Mouse (Mus musculus): ENCODE measurements around the gene Gm20671. TPM values are rescaled to one million over a fixed set of nuclear protein-coding genes. Genes with fewer than 3 reads are reported as not detected.
"Not testable (repeated sequence)": the region's sequence is repeated elsewhere in the genome, so short reads cannot be mapped to it uniquely, and the experiment has no call there.

Gm20671 gene
- polyA plus RNA-seq, 1 experiment from 2014 or later = not detected

GRCm38 (mm10) chr5:32745705-32746655 lies 80.9 kb downstream of the Gm20671 start:
- H3K27me3 ChIP-seq = no peaks in the 10 kb centered on the region
- no peaks in the 10 kb centered on the region for H3K9me3 ChIP-seq
- no peaks in the 10 kb centered on the region for H3K36me3 ChIP-seq
- peak overlapping the region; percentile 23 for H3K4me3 ChIP-seq
- peak overlapping the region; percentile 29 for H3K4me2 ChIP-seq
- H3K9ac ChIP-seq = no peak overlapping the region
- WGBS = 10% methylated on average over 6 of the region's 10 CpGs
- peak overlapping the region; percentile 52; the same call in 1 of the 2 replicates for H3K27ac ChIP-seq (replicated peaks)
- ATAC-seq (ENCODE audit: low FRiP score, low read depth) = peak; percentile 73
- H3K4me1 ChIP-seq (replicated peaks) = peaks cover 14% of the 10 kb centered on the region

DNA sequence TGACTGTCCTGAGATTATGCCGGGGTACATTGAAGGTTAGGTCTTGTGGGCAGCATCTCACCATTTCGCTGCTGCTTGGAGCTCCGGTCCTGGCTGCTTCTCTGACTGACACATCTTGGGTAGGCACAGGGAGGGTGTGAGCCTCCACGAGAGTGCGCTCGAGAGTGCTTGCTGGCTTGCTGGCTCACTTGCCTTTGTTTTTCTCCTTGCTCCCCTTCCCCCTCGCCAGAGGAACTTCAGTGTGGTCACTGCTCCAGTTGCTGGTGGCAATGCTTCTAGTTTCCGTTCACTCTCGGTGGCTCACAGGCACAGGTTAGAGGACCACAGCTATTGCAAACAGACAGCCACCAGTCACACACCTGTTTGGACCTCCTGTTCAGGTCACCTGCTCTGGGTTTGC lies 84.8 kb downstream of the Gm20671 start:
- 42% methylated on average over 9 of the region's 9 CpGs for WGBS
- no peaks in the 10 kb centered on the region for H3K9me3 ChIP-seq
- peak overlapping the region; percentile 82 for H3K27ac ChIP-seq (replicated peaks)
- H3K36me3 ChIP-seq = no peaks in the 10 kb centered on the region
- H3K4me3 ChIP-seq = no peak overlapping the region
- H3K4me1 ChIP-seq (replicated peaks) = peaks cover 16% of the 10 kb centered on the region
- H3K9ac ChIP-seq = no peak overlapping the region
- peak; percentile 13 for ATAC-seq (ENCODE audit: low FRiP score, low read depth)
- H3K4me2 ChIP-seq = no peak overlapping the region
- H3K27me3 ChIP-seq = no peaks in the 10 kb centered on the region

GRCm38 (mm10) chr5:32741377-32741776 lies 85.5 kb downstream of the Gm20671 start:
- H3K27ac ChIP-seq (replicated peaks) = peak overlapping the region; percentile 82
- not testable (repeated sequence) for H3K4me2 ChIP-seq, H3K36me3 ChIP-seq, H3K4me3 ChIP-seq, H3K27me3 ChIP-seq, H3K9me3 ChIP-seq, H3K9ac ChIP-seq
- peak; percentile 46 for ATAC-seq (ENCODE audit: low FRiP score, low read depth)
- peaks cover 16% of the 10 kb centered on the region for H3K4me1 ChIP-seq (replicated peaks)
- WGBS = 68% methylated on average over 4 of the region's 4 CpGs

DNA sequence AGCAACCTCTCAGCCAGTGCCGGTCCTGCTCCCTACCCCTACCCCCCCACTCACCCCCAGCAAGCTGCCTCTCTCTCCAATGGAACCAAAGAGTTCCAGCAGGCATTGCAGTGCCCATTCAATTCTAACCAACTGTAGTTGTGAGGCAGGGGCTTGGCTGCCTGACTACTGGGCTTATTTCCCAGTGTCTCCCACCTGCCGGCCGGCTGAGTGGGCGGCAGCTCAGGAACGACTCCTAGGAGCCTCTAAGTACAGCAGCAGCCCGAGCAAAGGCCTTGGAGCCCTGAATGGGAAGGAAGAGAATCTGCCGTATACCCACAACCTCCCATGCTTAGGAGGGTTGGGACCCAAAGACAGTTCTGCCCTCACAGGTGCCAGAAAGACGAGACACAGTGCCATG lies 86.1 kb downstream of the Gm20671 start:
- peak overlapping the region; percentile 82 for H3K27ac ChIP-seq (replicated peaks)
- not testable (repeated sequence) for H3K4me2 ChIP-seq; H3K4me3 ChIP-seq; H3K27me3 ChIP-seq; H3K9me3 ChIP-seq; ATAC-seq (ENCODE audit: low FRiP score, low read depth); H3K36me3 ChIP-seq; H3K9ac ChIP-seq
- WGBS = 78% methylated on average over 8 of the region's 8 CpGs
- peaks cover 16% of the 10 kb centered on the region for H3K4me1 ChIP-seq (replicated peaks)

GRCm38 (mm10) chr5:32740138-32740537 lies 86.8 kb downstream of the Gm20671 start:
- WGBS = 96% methylated on average over 3 of the region's 3 CpGs
- no peak overlapping the region for H3K4me3 ChIP-seq
- H3K9ac ChIP-seq = no peak overlapping the region
- no peak for ATAC-seq (ENCODE audit: low FRiP score, low read depth)
- H3K9me3 ChIP-seq = no peaks in the 10 kb centered on the region
- H3K4me2 ChIP-seq = no peak overlapping the region
- H3K36me3 ChIP-seq = no peaks in the 10 kb centered on the region
- no peaks in the 10 kb centered on the region for H3K27me3 ChIP-seq
- H3K4me1 ChIP-seq (replicated peaks) = peaks cover 16% of the 10 kb centered on the region
- H3K27ac ChIP-seq (replicated peaks) = 0 out of 2 replicates have a peak overlapping the region, but pooled peaks have one; percentile 51

- H3K27me3 ChIP-seq; H3K36me3 ChIP-seq; H3K4me1 ChIP-seq (replicated peaks); H3K9me3 ChIP-seq; H3K27ac ChIP-seq (replicated peaks); H3K4me2 ChIP-seq; H3K9ac ChIP-seq; ATAC-seq (ENCODE audit: low FRiP score, low read depth); H3K4me3 ChIP-seq: not testable (repeated sequence)
- 89% methylated on average over 3 of the region's 3 CpGs for WGBS
Measured at GRCm38 (mm10) chr5:32736770-32737169, 90.1 kb downstream of the Gm20671 start.

DNA sequence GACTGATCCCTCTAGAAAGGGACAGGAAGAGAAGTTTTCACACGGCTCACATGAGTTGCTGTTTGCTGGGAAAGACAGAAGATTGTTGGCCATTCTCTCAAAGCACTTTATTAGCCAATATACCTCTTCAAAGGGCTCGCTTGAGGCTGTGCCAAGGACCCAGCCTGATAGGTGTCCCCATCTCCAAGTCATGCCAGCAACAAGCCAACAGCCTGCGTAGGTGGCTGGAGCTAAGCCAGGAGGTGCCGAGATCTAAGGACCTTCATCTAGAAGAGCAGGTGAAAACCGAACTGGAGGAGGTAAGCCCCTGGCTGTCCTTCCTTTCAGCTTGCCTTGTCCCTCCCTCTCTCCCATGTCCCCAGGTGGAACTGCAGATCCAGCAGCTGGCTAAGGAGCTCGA lies 91.1 kb downstream of the Gm20671 start:
- peaks cover 5% of the 10 kb centered on the region; the same call in 1 of the 2 replicates for H3K36me3 ChIP-seq
- no peak for ATAC-seq (ENCODE audit: low FRiP score, low read depth)
- H3K9ac ChIP-seq = no peak overlapping the region
- H3K4me2 ChIP-seq = no peak overlapping the region
- H3K9me3 ChIP-seq = no peaks in the 10 kb centered on the region
- H3K4me3 ChIP-seq = no peak overlapping the region
- no peaks in the 10 kb centered on the region for H3K4me1 ChIP-seq (replicated peaks)
- WGBS = 94% methylated on average over 6 of the region's 6 CpGs
- H3K27ac ChIP-seq (replicated peaks) = no peak overlapping the region
- H3K27me3 ChIP-seq = no peaks in the 10 kb centered on the region

- not testable (repeated sequence) for H3K4me2 ChIP-seq; H3K4me1 ChIP-seq (replicated peaks); H3K4me3 ChIP-seq; H3K9ac ChIP-seq; H3K27ac ChIP-seq (replicated peaks); H3K36me3 ChIP-seq; H3K9me3 ChIP-seq; H3K27me3 ChIP-seq
- peak; percentile 38; the same call in 1 of the 2 replicates for ATAC-seq (ENCODE audit: low FRiP score, low read depth)
- WGBS = 96% methylated on average over 6 of the region's 6 CpGs
Measured at GRCm38 (mm10) chr5:32733892-32734291, 93.0 kb downstream of the Gm20671 start.

- ATAC-seq (ENCODE audit: low FRiP score, low read depth) = no peak
- no peak overlapping the region for H3K27ac ChIP-seq (replicated peaks)
- no peaks in the 10 kb centered on the region for H3K4me1 ChIP-seq (replicated peaks)
- no peaks in the 10 kb centered on the region for H3K27me3 ChIP-seq
- H3K4me2 ChIP-seq = no peak overlapping the region
- WGBS = 88% methylated on average over 8 of the region's 8 CpGs
- H3K9me3 ChIP-seq = no peaks in the 10 kb centered on the region
- peaks cover 5% of the 10 kb centered on the region; the same call in 1 of the 2 replicates for H3K36me3 ChIP-seq
- H3K9ac ChIP-seq = no peak overlapping the region
- H3K4me3 ChIP-seq = no peak overlapping the region
Measured at GRCm38 (mm10) chr5:32728851-32729250, 98.1 kb downstream of the Gm20671 start.

- Histone ChIP-seq H3K4me3 (no peak overlapping the region), H3K9ac (no peak overlapping the region), H3K36me3 (peaks cover 1% of the 10 kb centered on the region; the same call in 1 of the 2 replicates), H3K4me2 (no peak overlapping the region), H3K4me1 (replicated peaks) (no peaks in the 10 kb centered on the region), H3K9me3 (no peaks in the 10 kb centered on the region), H3K27me3 (no peaks in the 10 kb centered on the region), H3K27ac (replicated peaks) (no peak overlapping the region)
- ATAC-seq (ENCODE audit: low FRiP score, low read depth) = no peak
- 93% methylated on average over 7 of the region's 7 CpGs for WGBS
Measured at GRCm38 (mm10) chr5:32728300-32728699, 98.6 kb downstream of the Gm20671 start.

GRCm38 (mm10) chr5:32725397-32725796 lies 101.5 kb downstream of the Gm20671 start:
- not testable (repeated sequence) for H3K9me3 ChIP-seq; ATAC-seq (ENCODE audit: low FRiP score, low read depth)

DNA sequence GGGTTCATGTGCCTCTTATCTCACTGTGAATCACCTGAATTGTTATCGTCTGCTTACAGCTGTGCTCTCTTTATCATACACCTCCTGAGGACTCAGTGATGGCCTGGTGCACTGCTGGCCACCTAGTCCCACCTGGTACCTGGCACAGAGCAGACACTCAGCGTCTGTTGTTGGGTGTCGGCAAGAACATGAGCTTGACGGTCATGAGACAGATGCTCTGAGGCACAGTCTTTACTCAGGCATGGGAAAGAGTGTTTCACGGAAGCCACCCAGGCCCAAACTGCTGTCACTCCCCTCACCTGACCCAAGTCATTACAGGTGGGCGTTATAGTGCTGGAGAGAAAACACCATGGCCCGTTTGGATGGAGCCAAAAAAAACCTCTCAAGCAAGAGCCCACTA lies 102.9 kb downstream of the Gm20671 start:
- no peak for ATAC-seq (ENCODE audit: low FRiP score, low read depth)
- H3K9me3 ChIP-seq = no peaks in the 10 kb centered on the region
- H3K27me3 ChIP-seq = no peaks in the 10 kb centered on the region
- H3K4me3 ChIP-seq = no peak overlapping the region
- no peak overlapping the region for H3K27ac ChIP-seq (replicated peaks)
- no peak overlapping the region for H3K9ac ChIP-seq
- no peaks in the 10 kb centered on the region for H3K4me1 ChIP-seq (replicated peaks)
- WGBS = 87% methylated on average over 7 of the region's 7 CpGs
- no peak overlapping the region for H3K4me2 ChIP-seq
- H3K36me3 ChIP-seq = no peaks in the 10 kb centered on the region

More at GRCm38 (mm10) chr5:32725397-32725796, 101.5 kb downstream of the Gm20671 start:
- H3K27me3 ChIP-seq; H3K4me3 ChIP-seq; H3K36me3 ChIP-seq; H3K27ac ChIP-seq (replicated peaks); H3K4me2 ChIP-seq; H3K4me1 ChIP-seq (replicated peaks); H3K9ac ChIP-seq: not testable (repeated sequence)
- WGBS = 82% methylated on average over 3 of the region's 3 CpGs
